Mouse (Mus musculus): Measurements from ENCODE around the gene Sv2c. TPM values are rescaled to one million over a fixed set of nuclear protein-coding genes. Genes with fewer than 3 reads are reported as not detected.

The Sv2c gene
- polyA plus RNA-seq, 1 experiment from 2014 or later = 0.27 TPM

- 23% methylated on average over 7 of the region's 7 CpGs for WGBS
Measured at GRCm38 (mm10) chr13:95961905-95962304, 170.5 kb downstream of the Sv2c start.

GRCm38 (mm10) chr13:95961191-95961791 lies 171.1 kb downstream of the Sv2c start:
- H3K4me3 ChIP-seq (ENCODE audit: low read depth, low read length) = peak overlapping the region; percentile 26
- H3K36me3 ChIP-seq (ENCODE audit: insufficient read depth, low read length) = no peaks in the 10 kb centered on the region
- no peak overlapping the region for H3K27ac ChIP-seq (ENCODE audit: low read length)
- H3K9me3 ChIP-seq (ENCODE audit: low read length) = no peaks in the 10 kb centered on the region
- WGBS = 10% methylated on average over 29 of the region's 29 CpGs
- ATAC-seq = peak; percentile 38
- no peak overlapping the region for H3K9ac ChIP-seq (replicated peaks; ENCODE audit: low read depth)
- H3K27me3 ChIP-seq (replicated peaks; ENCODE audit: insufficient read depth, low read length) = no peaks in the 10 kb centered on the region
- DNase-seq (ENCODE audit: low spot score) = peak; percentile 72
- TF ChIP-seq EP300 (IDR thresholded peaks at IDR 0.05) (no peak), CTCF (IDR thresholded peaks at IDR 0.05) (no peak)
- no peaks in the 10 kb centered on the region for H3K4me1 ChIP-seq (ENCODE audit: insufficient read depth, low read depth, low read length)
- peak overlapping the region; percentile 56 for H3K4me2 ChIP-seq (replicated peaks; ENCODE audit: low read depth, low read length)

More at GRCm38 (mm10) chr13:95961905-95962304, 170.5 kb downstream of the Sv2c start:
- DNase-seq (ENCODE audit: low spot score) (peak; percentile 11), ATAC-seq (no peak)
- no peaks in the 10 kb centered on the region for H3K9me3 ChIP-seq (ENCODE audit: low read length)
- no peak overlapping the region for H3K9ac ChIP-seq (replicated peaks; ENCODE audit: low read depth)
- H3K27me3 ChIP-seq (replicated peaks; ENCODE audit: insufficient read depth, low read length) = no peaks in the 10 kb centered on the region
- no peaks in the 10 kb centered on the region for H3K36me3 ChIP-seq (ENCODE audit: insufficient read depth, low read length)
- H3K4me2 ChIP-seq (replicated peaks; ENCODE audit: low read depth, low read length) = peak overlapping the region; percentile 56
- H3K4me3 ChIP-seq (ENCODE audit: low read depth, low read length) = no peak overlapping the region
- no peak overlapping the region for H3K27ac ChIP-seq (ENCODE audit: low read length)
- no peaks in the 10 kb centered on the region for H3K4me1 ChIP-seq (ENCODE audit: insufficient read depth, low read depth, low read length)
- no peak for TF ChIP-seq EP300 (IDR thresholded peaks at IDR 0.05)
- TF ChIP-seq CTCF (IDR thresholded peaks at IDR 0.05) = no peak

GRCm38 (mm10) chr13:95960477-95961185 lies 171.7 kb downstream of the Sv2c start:
- Histone ChIP-seq H3K9ac (replicated peaks; ENCODE audit: low read depth) (no peak overlapping the region), H3K9me3 (ENCODE audit: low read length) (no peaks in the 10 kb centered on the region), H3K4me2 (replicated peaks; ENCODE audit: low read depth, low read length) (peak overlapping the region; percentile 56), H3K4me1 (ENCODE audit: insufficient read depth, low read depth, low read length) (no peaks in the 10 kb centered on the region), H3K36me3 (ENCODE audit: insufficient read depth, low read length) (no peaks in the 10 kb centered on the region), H3K27ac (ENCODE audit: low read length) (no peak overlapping the region), H3K4me3 (ENCODE audit: low read depth, low read length) (peak overlapping the region; percentile 26), H3K27me3 (replicated peaks; ENCODE audit: insufficient read depth, low read length) (no peaks in the 10 kb centered on the region)
- peak; percentile 23; the same call in 1 of the 2 replicates for ATAC-seq
- peak; percentile 28 for DNase-seq (ENCODE audit: low spot score)
- 3% methylated on average over 10 of the region's 10 CpGs for WGBS
- TF ChIP-seq CTCF (IDR thresholded peaks at IDR 0.05) (no peak), EP300 (IDR thresholded peaks at IDR 0.05) (no peak)

GRCm38 (mm10) chr13:95959651-95960476 lies 172.5 kb downstream of the Sv2c start:
- WGBS = 13% methylated on average over 14 of the region's 14 CpGs
- no peak overlapping the region for H3K9ac ChIP-seq (replicated peaks; ENCODE audit: low read depth)
- ATAC-seq (no peak), DNase-seq (ENCODE audit: low spot score) (no peak)
- H3K4me2 ChIP-seq (replicated peaks; ENCODE audit: low read depth, low read length) = peak overlapping the region; percentile 56
- no peaks in the 10 kb centered on the region for H3K4me1 ChIP-seq (ENCODE audit: insufficient read depth, low read depth, low read length)
- H3K4me3 ChIP-seq (ENCODE audit: low read depth, low read length) = no peak overlapping the region
- H3K36me3 ChIP-seq (ENCODE audit: insufficient read depth, low read length) = no peaks in the 10 kb centered on the region
- no peak overlapping the region for H3K27ac ChIP-seq (ENCODE audit: low read length)
- no peaks in the 10 kb centered on the region for H3K9me3 ChIP-seq (ENCODE audit: low read length)
- TF ChIP-seq EP300 (IDR thresholded peaks at IDR 0.05) = no peak
- TF ChIP-seq CTCF (IDR thresholded peaks at IDR 0.05) = no peak
- no peaks in the 10 kb centered on the region for H3K27me3 ChIP-seq (replicated peaks; ENCODE audit: insufficient read depth, low read length)

GRCm38 (mm10) chr13:95957134-95957533 lies 175.2 kb downstream of the Sv2c start:
- Histone ChIP-seq H3K9ac (replicated peaks; ENCODE audit: low read depth) (no peak overlapping the region), H3K4me3 (ENCODE audit: low read depth, low read length) (no peak overlapping the region), H3K9me3 (ENCODE audit: low read length) (no peaks in the 10 kb centered on the region), H3K36me3 (ENCODE audit: insufficient read depth, low read length) (no peaks in the 10 kb centered on the region), H3K4me2 (replicated peaks; ENCODE audit: low read depth, low read length) (no peak overlapping the region; the same call in 1 of the 2 replicates), H3K4me1 (ENCODE audit: insufficient read depth, low read depth, low read length) (no peaks in the 10 kb centered on the region), H3K27me3 (replicated peaks; ENCODE audit: insufficient read depth, low read length) (no peaks in the 10 kb centered on the region), H3K27ac (ENCODE audit: low read length) (no peak overlapping the region)
- TF ChIP-seq CTCF (IDR thresholded peaks at IDR 0.05) (no peak), EP300 (IDR thresholded peaks at IDR 0.05) (no peak)
- WGBS = 43% methylated on average over 10 of the region's 10 CpGs
- peak; percentile 22 for DNase-seq (ENCODE audit: low spot score)
- ATAC-seq = 0 out of 2 replicates have a peak, but pooled peaks have one; percentile 6

GRCm38 (mm10) chr13:95956327-95956781 lies 176.0 kb downstream of the Sv2c start:
- DNase-seq (ENCODE audit: low spot score) (no peak), ATAC-seq (no peak)
- H3K9ac ChIP-seq (replicated peaks; ENCODE audit: low read depth) = no peak overlapping the region
- H3K4me2 ChIP-seq (replicated peaks; ENCODE audit: low read depth, low read length) = no peak overlapping the region
- H3K36me3 ChIP-seq (ENCODE audit: insufficient read depth, low read length) = no peaks in the 10 kb centered on the region
- H3K27me3 ChIP-seq (replicated peaks; ENCODE audit: insufficient read depth, low read length) = no peaks in the 10 kb centered on the region
- no peaks in the 10 kb centered on the region for H3K4me1 ChIP-seq (ENCODE audit: insufficient read depth, low read depth, low read length)
- H3K27ac ChIP-seq (ENCODE audit: low read length) = no peak overlapping the region
- TF ChIP-seq EP300 (IDR thresholded peaks at IDR 0.05) (no peak), CTCF (IDR thresholded peaks at IDR 0.05) (no peak)
- 73% methylated on average over 2 of the region's 2 CpGs for WGBS
- no peaks in the 10 kb centered on the region for H3K9me3 ChIP-seq (ENCODE audit: low read length)
- no peak overlapping the region for H3K4me3 ChIP-seq (ENCODE audit: low read depth, low read length)

All from lung, postnatal 0 days (tissue).